Mouse (Mus musculus): Measurements from ENCODE around the gene Kctd20. TPM values are rescaled to one million over a fixed set of nuclear protein-coding genes. Genes with fewer than 3 reads are reported as not detected.

Gene Kctd20
- polyA plus RNA-seq, 1 experiment from 2014 or later: 83.7 TPM

DNA sequence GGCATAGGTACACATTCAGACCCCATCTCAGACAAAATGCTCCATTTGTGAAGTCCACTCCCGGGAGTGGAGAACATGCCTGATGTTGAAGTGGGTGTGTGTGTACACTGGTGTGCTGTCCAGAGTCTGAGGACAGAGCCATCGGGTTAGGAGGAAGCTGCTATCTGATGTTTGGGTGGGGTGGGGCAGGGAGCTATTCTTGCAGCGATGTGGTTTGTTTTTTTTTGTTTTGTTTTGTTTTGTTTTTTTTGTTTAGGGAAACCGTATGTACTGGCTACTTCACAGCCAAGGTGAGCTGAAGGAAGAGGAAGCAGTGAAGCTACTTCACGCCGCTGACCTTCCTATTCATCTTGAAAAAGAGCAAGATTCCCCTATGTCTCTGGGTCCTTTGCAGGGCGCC lies 55.1 kb downstream of the Kctd20 start:
- peak overlapping the region; percentile 87; the same call in 1 of the 2 replicates for H3K27ac ChIP-seq (ENCODE audit: low read depth, low read length)
- peaks cover 3% of the 10 kb centered on the region for H3K4me1 ChIP-seq (ENCODE audit: control insufficient read depth, insufficient read depth, low read length)
- peak overlapping the region; percentile 90 for H3K9ac ChIP-seq (ENCODE audit: low read depth, low read length)
- WGBS: 6% methylated on average over 7 of the region's 7 CpGs
- no peaks in the 10 kb centered on the region for H3K27me3 ChIP-seq (ENCODE audit: control insufficient read depth, insufficient read depth, low read length)
- H3K9me3 ChIP-seq (ENCODE audit: control insufficient read depth, low read length): no peaks in the 10 kb centered on the region
- H3K4me2 ChIP-seq (replicated peaks; ENCODE audit: low read depth, low read length): peak overlapping the region; percentile 86
- H3K4me3 ChIP-seq (ENCODE audit: low read length): peak overlapping the region; percentile 98
- ATAC-seq (ENCODE audit: low FRiP score, low TSS enrichment): no peak
- no peaks in the 10 kb centered on the region for H3K36me3 ChIP-seq (ENCODE audit: control insufficient read depth, insufficient read depth, low read length)

DNA sequence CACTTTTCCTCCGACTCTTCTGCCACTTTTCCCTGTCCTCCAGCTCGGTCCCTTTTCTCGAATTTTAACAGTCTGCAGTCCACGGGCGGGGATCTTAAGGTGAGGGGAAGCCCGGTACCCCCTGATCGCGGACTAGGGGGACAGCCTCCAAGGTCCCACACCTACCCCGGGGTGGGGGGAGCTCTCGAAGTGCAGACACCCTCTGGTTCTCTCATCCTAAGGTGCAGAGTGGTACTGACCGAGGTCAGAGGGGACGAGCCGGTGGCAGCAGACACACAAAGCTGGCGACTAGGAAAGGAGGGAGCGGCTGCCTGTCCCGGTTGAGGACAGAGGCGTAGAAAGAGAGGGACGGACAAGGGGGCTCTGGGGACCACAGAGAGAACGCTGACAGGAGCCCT lies 55.5 kb downstream of the Kctd20 start:
- H3K4me3 ChIP-seq (ENCODE audit: low read length): peak overlapping the region; percentile 98
- no peak for ATAC-seq (ENCODE audit: low FRiP score, low TSS enrichment)
- peak overlapping the region; percentile 86 for H3K4me2 ChIP-seq (replicated peaks; ENCODE audit: low read depth, low read length)
- H3K27me3 ChIP-seq (ENCODE audit: control insufficient read depth, insufficient read depth, low read length): no peaks in the 10 kb centered on the region
- peaks cover 3% of the 10 kb centered on the region for H3K4me1 ChIP-seq (ENCODE audit: control insufficient read depth, insufficient read depth, low read length)
- peak overlapping the region; percentile 87 for H3K27ac ChIP-seq (ENCODE audit: low read depth, low read length)
- H3K36me3 ChIP-seq (ENCODE audit: control insufficient read depth, insufficient read depth, low read length): no peaks in the 10 kb centered on the region
- H3K9me3 ChIP-seq (ENCODE audit: control insufficient read depth, low read length): no peaks in the 10 kb centered on the region
- peak overlapping the region; percentile 90 for H3K9ac ChIP-seq (ENCODE audit: low read depth, low read length)
- under 1% methylated on average over 19 of the region's 19 CpGs for WGBS

DNA sequence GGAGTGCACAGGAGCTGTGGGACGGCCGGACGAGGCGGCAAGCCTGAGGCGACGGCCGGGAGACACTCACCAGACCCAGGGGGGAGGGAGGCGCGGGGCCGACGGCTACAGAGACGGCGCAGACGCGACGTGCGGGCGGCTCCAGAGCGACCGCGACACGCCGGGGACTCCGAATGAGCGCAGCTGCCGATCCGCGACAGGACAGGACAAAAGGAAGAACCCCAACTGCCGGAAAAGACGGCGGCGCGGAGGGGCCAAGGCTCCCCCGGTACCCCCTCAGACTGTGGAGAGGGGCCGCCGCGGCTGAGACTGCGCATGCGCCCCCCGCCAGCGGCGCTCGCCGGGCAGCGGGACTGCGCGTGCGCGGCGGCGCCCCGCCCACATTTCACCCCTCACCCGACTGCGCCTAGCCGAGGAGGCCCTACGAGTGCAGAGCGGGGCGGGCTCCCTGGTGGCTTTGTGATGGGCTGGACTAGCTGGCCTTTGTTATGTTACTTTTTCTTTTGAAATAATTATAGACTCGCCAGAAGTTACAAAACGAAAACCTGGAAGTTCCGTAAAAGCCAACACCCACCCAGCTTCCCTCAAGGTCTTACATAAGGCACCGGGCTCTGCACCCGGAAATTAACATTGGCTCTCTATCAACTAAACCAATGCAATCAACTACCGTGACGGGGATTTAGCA lies 56.0 kb downstream of the Kctd20 start, which contains the start of gene Stk38:
TSS of gene Stk38 (minus strand) at position 355 of the 685 bp plus-strand sequence.
- no peaks in the 10 kb centered on the region for H3K9me3 ChIP-seq (ENCODE audit: control insufficient read depth, low read length)
- H3K27ac ChIP-seq (ENCODE audit: low read depth, low read length): peak within 1 kb of the TSS; percentile 87
- peak within 1 kb of the TSS; percentile 86 for H3K4me2 ChIP-seq (replicated peaks; ENCODE audit: low read depth, low read length)
- WGBS: under 1% methylated on average over 55 of the region's 65 CpGs
- no peaks in the 10 kb centered on the region for H3K36me3 ChIP-seq (ENCODE audit: control insufficient read depth, insufficient read depth, low read length)
- peak within 1 kb of the TSS; percentile 90 for H3K9ac ChIP-seq (ENCODE audit: low read depth, low read length)
- no peaks in the 10 kb centered on the region for H3K27me3 ChIP-seq (ENCODE audit: control insufficient read depth, insufficient read depth, low read length)
- H3K4me1 ChIP-seq (ENCODE audit: control insufficient read depth, insufficient read depth, low read length): peaks cover 3% of the 10 kb centered on the region
- ATAC-seq (ENCODE audit: low FRiP score, low TSS enrichment): peak; percentile 96
- peak within 1 kb of the TSS; percentile 98 for H3K4me3 ChIP-seq (ENCODE audit: low read length)

DNA sequence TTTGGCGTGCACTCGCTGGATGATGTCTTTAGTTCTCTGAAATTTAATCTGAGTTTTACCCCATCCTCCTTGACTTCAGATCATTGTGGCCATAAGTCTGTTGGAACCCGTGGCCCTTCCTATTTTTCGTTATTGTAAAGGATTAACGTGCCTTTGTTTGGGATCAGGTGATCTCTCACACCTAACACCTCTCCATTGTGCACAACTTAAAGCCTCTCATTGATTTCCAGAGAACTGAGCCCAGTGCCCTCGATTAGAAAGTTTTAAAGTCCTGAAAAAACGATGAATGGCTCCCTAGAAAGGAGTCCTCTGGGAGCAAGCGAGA lies 56.5 kb downstream of the Kctd20 start:
- Histone ChIP-seq H3K4me3 (ENCODE audit: low read length) (peak overlapping the region; percentile 98), H3K4me1 (ENCODE audit: control insufficient read depth, insufficient read depth, low read length) (peaks cover 3% of the 10 kb centered on the region), H3K27me3 (ENCODE audit: control insufficient read depth, insufficient read depth, low read length) (no peaks in the 10 kb centered on the region), H3K9me3 (ENCODE audit: control insufficient read depth, low read length) (no peaks in the 10 kb centered on the region), H3K27ac (ENCODE audit: low read depth, low read length) (peak overlapping the region; percentile 87), H3K4me2 (replicated peaks; ENCODE audit: low read depth, low read length) (peak overlapping the region; percentile 51), H3K9ac (ENCODE audit: low read depth, low read length) (peak overlapping the region; percentile 90), H3K36me3 (ENCODE audit: control insufficient read depth, insufficient read depth, low read length) (no peaks in the 10 kb centered on the region)
- no peak for ATAC-seq (ENCODE audit: low FRiP score, low TSS enrichment)
- 16% methylated on average over 8 of the region's 8 CpGs for WGBS

- ATAC-seq (ENCODE audit: low FRiP score, low TSS enrichment): no peak
- no peak overlapping the region for H3K27ac ChIP-seq (ENCODE audit: low read depth, low read length)
- WGBS: 80% methylated on average over 4 of the region's 4 CpGs
- H3K4me2 ChIP-seq (replicated peaks; ENCODE audit: low read depth, low read length): no peak overlapping the region
- no peaks in the 10 kb centered on the region for H3K27me3 ChIP-seq (ENCODE audit: control insufficient read depth, insufficient read depth, low read length)
- no peak overlapping the region for H3K9ac ChIP-seq (ENCODE audit: low read depth, low read length)
- peaks cover 3% of the 10 kb centered on the region for H3K4me1 ChIP-seq (ENCODE audit: control insufficient read depth, insufficient read depth, low read length)
- H3K9me3 ChIP-seq (ENCODE audit: control insufficient read depth, low read length): no peaks in the 10 kb centered on the region
- H3K36me3 ChIP-seq (ENCODE audit: control insufficient read depth, insufficient read depth, low read length): no peaks in the 10 kb centered on the region
- no peak overlapping the region for H3K4me3 ChIP-seq (ENCODE audit: low read length)
Observed at GRCm38 (mm10) chr17:29009181-29009580, 57.4 kb downstream of the Kctd20 start.

DNA sequence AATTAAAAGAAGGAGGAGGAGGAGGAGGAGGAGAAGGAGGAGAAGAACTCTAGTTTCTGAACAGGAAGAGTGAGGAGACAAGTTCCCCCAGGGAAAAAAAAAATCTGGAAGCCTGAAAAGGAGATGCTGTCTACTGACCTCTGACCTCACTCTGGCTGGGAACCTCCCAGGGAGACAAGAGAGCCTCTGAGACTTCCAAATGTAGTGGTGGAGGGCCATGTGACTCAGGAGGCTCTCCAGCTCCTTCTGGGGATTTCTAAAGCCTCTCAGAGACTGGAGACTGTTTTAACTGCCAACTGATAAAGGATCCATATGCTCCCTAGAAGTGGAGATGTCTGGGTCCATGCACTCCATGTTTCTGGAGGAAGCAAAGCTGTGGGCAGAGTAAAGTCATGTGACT lies 62.5 kb downstream of the Kctd20 start:
- Histone ChIP-seq H3K4me2 (replicated peaks; ENCODE audit: low read depth, low read length) (no peak overlapping the region), H3K27ac (ENCODE audit: low read depth, low read length) (no peak overlapping the region)
- ATAC-seq (ENCODE audit: low FRiP score, low TSS enrichment): peak; percentile 65; the same call in 1 of the 2 replicates

DNA sequence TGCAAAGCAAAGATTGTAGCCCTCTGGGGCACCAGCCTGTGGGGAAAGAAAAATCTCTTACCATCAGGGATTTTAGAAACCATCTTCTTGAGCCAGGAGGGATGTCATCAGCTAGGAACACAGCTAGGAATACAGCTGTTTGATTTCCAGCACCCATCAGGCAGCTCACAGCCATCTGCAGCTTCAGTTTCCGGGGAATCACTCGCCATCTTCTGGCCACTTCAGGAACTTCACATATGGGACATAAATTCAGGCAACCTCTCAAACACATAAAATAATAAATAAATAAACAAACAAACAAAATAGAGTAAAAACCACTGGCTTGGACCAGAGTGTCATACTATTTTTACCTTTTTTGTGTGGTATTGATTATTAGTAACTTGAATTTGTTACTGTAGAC lies 63.9 kb downstream of the Kctd20 start:
- Histone ChIP-seq H3K9ac (ENCODE audit: low read depth, low read length) (no peak overlapping the region), H3K4me2 (replicated peaks; ENCODE audit: low read depth, low read length) (no peak overlapping the region), H3K9me3 (ENCODE audit: control insufficient read depth, low read length) (no peaks in the 10 kb centered on the region), H3K4me3 (ENCODE audit: low read length) (no peak overlapping the region), H3K4me1 (ENCODE audit: control insufficient read depth, insufficient read depth, low read length) (no peaks in the 10 kb centered on the region), H3K27me3 (ENCODE audit: control insufficient read depth, insufficient read depth, low read length) (no peaks in the 10 kb centered on the region), H3K27ac (ENCODE audit: low read depth, low read length) (no peak overlapping the region), H3K36me3 (ENCODE audit: control insufficient read depth, insufficient read depth, low read length) (no peaks in the 10 kb centered on the region)
- ATAC-seq (ENCODE audit: low FRiP score, low TSS enrichment): no peak
- 26% methylated on average over 2 of the region's 2 CpGs for WGBS

More for the DNA sequence above, 62.5 kb downstream of the Kctd20 start:
- Histone ChIP-seq H3K27me3 (ENCODE audit: control insufficient read depth, insufficient read depth, low read length) (no peaks in the 10 kb centered on the region), H3K4me1 (ENCODE audit: control insufficient read depth, insufficient read depth, low read length) (no peaks in the 10 kb centered on the region), H3K4me3 (ENCODE audit: low read length) (no peak overlapping the region), H3K9me3 (ENCODE audit: control insufficient read depth, low read length) (no peaks in the 10 kb centered on the region), H3K9ac (ENCODE audit: low read depth, low read length) (no peak overlapping the region), H3K36me3 (ENCODE audit: control insufficient read depth, insufficient read depth, low read length) (no peaks in the 10 kb centered on the region)

DNA sequence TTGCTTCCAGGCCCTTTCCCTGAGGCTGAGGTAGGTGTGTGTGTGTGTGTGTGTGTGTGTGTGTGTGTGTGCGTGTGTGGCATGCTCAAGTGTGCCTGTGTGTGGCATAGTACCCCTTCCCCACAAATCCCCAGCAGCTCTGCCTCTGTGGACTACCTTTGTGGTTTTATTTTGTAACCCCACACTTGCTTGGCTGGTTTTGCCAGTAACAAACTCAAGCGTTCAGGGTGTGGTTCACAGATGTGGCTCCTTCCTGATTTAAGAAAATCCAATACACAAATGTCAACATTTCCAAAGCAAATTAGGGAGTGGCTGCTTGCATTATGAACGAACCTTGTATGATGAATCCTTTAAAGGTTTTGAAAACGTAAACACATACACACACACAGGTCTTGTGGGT lies 65.0 kb downstream of the Kctd20 start:
- H3K4me2 ChIP-seq (replicated peaks; ENCODE audit: low read depth, low read length): no peak overlapping the region
- H3K27ac ChIP-seq (ENCODE audit: low read depth, low read length): no peak overlapping the region
- no peak overlapping the region for H3K4me3 ChIP-seq (ENCODE audit: low read length)
- ATAC-seq (ENCODE audit: low FRiP score, low TSS enrichment): no peak
- WGBS: 85% methylated on average over 4 of the region's 4 CpGs
- no peaks in the 10 kb centered on the region for H3K27me3 ChIP-seq (ENCODE audit: control insufficient read depth, insufficient read depth, low read length)
- H3K9ac ChIP-seq (ENCODE audit: low read depth, low read length): no peak overlapping the region
- H3K9me3 ChIP-seq (ENCODE audit: control insufficient read depth, low read length): no peaks in the 10 kb centered on the region
- no peaks in the 10 kb centered on the region for H3K4me1 ChIP-seq (ENCODE audit: control insufficient read depth, insufficient read depth, low read length)
- no peaks in the 10 kb centered on the region for H3K36me3 ChIP-seq (ENCODE audit: control insufficient read depth, insufficient read depth, low read length)

DNA sequence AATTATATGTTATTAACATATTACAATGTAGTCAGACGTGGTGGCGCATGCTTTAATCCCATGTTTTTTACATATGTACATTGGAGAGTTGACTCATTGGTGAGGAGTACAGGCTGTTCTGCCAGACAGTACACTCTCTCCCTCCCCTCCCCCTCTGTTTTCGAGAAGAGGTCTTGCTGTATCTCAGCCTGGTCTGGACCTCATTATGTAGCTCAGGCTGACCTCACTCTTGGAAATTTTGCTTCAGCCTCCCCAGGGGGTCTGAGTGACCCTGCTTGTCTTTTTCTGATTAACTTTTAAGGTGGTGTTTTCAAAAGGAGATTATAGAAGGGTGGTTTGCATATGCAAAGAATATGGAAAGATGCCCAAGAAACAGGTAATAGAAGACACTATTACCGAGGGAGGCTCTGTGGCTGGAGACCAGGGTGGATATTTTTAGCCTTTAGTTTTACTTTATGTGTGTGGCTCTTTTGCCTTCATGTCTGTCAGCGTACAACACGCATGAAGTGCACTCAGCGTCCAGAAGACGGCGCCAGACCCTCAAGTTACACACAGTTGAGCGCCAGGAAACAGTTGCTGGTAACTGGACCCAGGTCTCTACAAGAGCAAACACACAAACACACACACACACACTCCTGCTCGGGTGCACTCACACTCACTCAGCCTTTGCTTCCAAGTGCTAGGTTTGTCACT lies 66.7 kb downstream of the Kctd20 start:
- Histone ChIP-seq H3K4me3 (ENCODE audit: low read length) (no peak overlapping the region), H3K27me3 (ENCODE audit: control insufficient read depth, insufficient read depth, low read length) (no peaks in the 10 kb centered on the region), H3K27ac (ENCODE audit: low read depth, low read length) (no peak overlapping the region), H3K9ac (ENCODE audit: low read depth, low read length) (no peak overlapping the region), H3K4me2 (replicated peaks; ENCODE audit: low read depth, low read length) (no peak overlapping the region), H3K9me3 (ENCODE audit: control insufficient read depth, low read length) (no peaks in the 10 kb centered on the region), H3K4me1 (ENCODE audit: control insufficient read depth, insufficient read depth, low read length) (no peaks in the 10 kb centered on the region), H3K36me3 (ENCODE audit: control insufficient read depth, insufficient read depth, low read length) (no peaks in the 10 kb centered on the region)
- WGBS: 45% methylated on average over 11 of the region's 11 CpGs
- ATAC-seq (ENCODE audit: low FRiP score, low TSS enrichment): no peak
